Mouse (Mus musculus): ENCODE measurements around the gene Arhgef2. TPM values are rescaled to one million over a fixed set of nuclear protein-coding genes. Genes with fewer than 3 reads are reported as not detected.
"Not testable (repeated sequence)": the region's sequence is repeated elsewhere in the genome, so short reads cannot be mapped to it uniquely, and the experiment has no call there.

Gene Arhgef2
- total and polyA plus RNA-seq, 2 experiments from 2014 or later, result 57.1 to 93.4 TPM

- H3K4me1 ChIP-seq (ENCODE audit: insufficient read depth, low read length), result no peaks in the 10 kb centered on the region; the same call in 1 of the 2 replicates
- H3K27me3 ChIP-seq (ENCODE audit: insufficient read depth, low read length), result no peaks in the 10 kb centered on the region
- H3K9ac ChIP-seq (replicated peaks; ENCODE audit: low read length), result no peak overlapping the region
- H3K36me3 ChIP-seq (ENCODE audit: insufficient read depth, low read length), result no peaks in the 10 kb centered on the region
- 57% methylated on average over 10 of the region's 10 CpGs for WGBS
- H3K9me3 ChIP-seq (ENCODE audit: low read length), result no peaks in the 10 kb centered on the region
- H3K4me2 ChIP-seq (ENCODE audit: low read depth, low read length), result no peak overlapping the region
- DNase-seq (ENCODE audit: low spot score), result no peak
- no peak overlapping the region for H3K4me3 ChIP-seq (ENCODE audit: low read length)
- no peak for TF ChIP-seq CTCF (IDR thresholded peaks at IDR 0.05; ENCODE audit: low read depth)
- no peak overlapping the region for H3K27ac ChIP-seq
- ATAC-seq, result no peak
Measured at GRCm38 (mm10) chr3:88593893-88594580, 11.7 kb upstream of the Arhgef2 start.

GRCm38 (mm10) chr3:88596547-88596946 is 9.2 kb upstream of the Arhgef2 start:
- 86% methylated on average over 4 of the region's 4 CpGs for WGBS
- not testable (repeated sequence) for DNase-seq (ENCODE audit: low spot score); ATAC-seq; H3K27me3 ChIP-seq (ENCODE audit: insufficient read depth, low read length); H3K4me2 ChIP-seq (ENCODE audit: low read depth, low read length); H3K4me1 ChIP-seq (ENCODE audit: insufficient read depth, low read length); H3K9ac ChIP-seq (replicated peaks; ENCODE audit: low read length); H3K4me3 ChIP-seq (ENCODE audit: low read length); H3K36me3 ChIP-seq (ENCODE audit: insufficient read depth, low read length); H3K27ac ChIP-seq; H3K9me3 ChIP-seq (ENCODE audit: low read length)

- no peak for TF ChIP-seq CTCF (IDR thresholded peaks at IDR 0.05; ENCODE audit: low read depth)
- H3K4me1 ChIP-seq (ENCODE audit: insufficient read depth, low read length), result 0 out of 2 replicates have a peak, but pooled peaks cover 4% of the 10 kb centered on the region
- DNase-seq (ENCODE audit: low spot score) (no peak), ATAC-seq (no peak)
- H3K27me3 ChIP-seq (ENCODE audit: insufficient read depth, low read length), result no peaks in the 10 kb centered on the region
- H3K36me3 ChIP-seq (ENCODE audit: insufficient read depth, low read length), result no peaks in the 10 kb centered on the region
- no peak overlapping the region for H3K4me2 ChIP-seq (ENCODE audit: low read depth, low read length)
- H3K9ac ChIP-seq (replicated peaks; ENCODE audit: low read length), result no peak overlapping the region
- H3K4me3 ChIP-seq (ENCODE audit: low read length), result no peak overlapping the region
- H3K9me3 ChIP-seq (ENCODE audit: low read length), result no peaks in the 10 kb centered on the region
- H3K27ac ChIP-seq, result no peak overlapping the region
- WGBS, result 65% methylated on average over 4 of the region's 4 CpGs
Measured at GRCm38 (mm10) chr3:88602466-88602865, 3.3 kb upstream of the Arhgef2 start.

- 0 out of 2 replicates have a peak, but pooled peaks cover 4% of the 10 kb centered on the region for H3K4me1 ChIP-seq (ENCODE audit: insufficient read depth, low read length)
- no peak overlapping the region for H3K4me2 ChIP-seq (ENCODE audit: low read depth, low read length)
- TF ChIP-seq CTCF (IDR thresholded peaks at IDR 0.05; ENCODE audit: low read depth), result peak; percentile 74
- H3K4me3 ChIP-seq (ENCODE audit: low read length), result no peak overlapping the region
- WGBS, result 35% methylated on average over 6 of the region's 6 CpGs
- H3K27me3 ChIP-seq (ENCODE audit: insufficient read depth, low read length), result no peaks in the 10 kb centered on the region
- ATAC-seq (no peak), DNase-seq (ENCODE audit: low spot score) (peak; percentile 49)
- H3K9ac ChIP-seq (replicated peaks; ENCODE audit: low read length), result no peak overlapping the region
- no peaks in the 10 kb centered on the region for H3K9me3 ChIP-seq (ENCODE audit: low read length)
- H3K36me3 ChIP-seq (ENCODE audit: insufficient read depth, low read length), result no peaks in the 10 kb centered on the region
- no peak overlapping the region for H3K27ac ChIP-seq
Measured at GRCm38 (mm10) chr3:88603714-88604161, 2.0 kb upstream of the Arhgef2 start.

GRCm38 (mm10) chr3:88604863-88605262 is 903 bp upstream of the Arhgef2 start:
- Histone ChIP-seq H3K27me3 (ENCODE audit: insufficient read depth, low read length) (no peaks in the 10 kb centered on the region), H3K4me1 (ENCODE audit: insufficient read depth, low read length) (0 out of 2 replicates have a peak, but pooled peaks cover 4% of the 10 kb centered on the region), H3K27ac (no peak overlapping the region), H3K4me2 (ENCODE audit: low read depth, low read length) (no peak overlapping the region), H3K4me3 (ENCODE audit: low read length) (no peak overlapping the region), H3K36me3 (ENCODE audit: insufficient read depth, low read length) (no peaks in the 10 kb centered on the region), H3K9me3 (ENCODE audit: low read length) (no peaks in the 10 kb centered on the region), H3K9ac (replicated peaks; ENCODE audit: low read length) (no peak overlapping the region)
- DNase-seq (ENCODE audit: low spot score) (no peak), ATAC-seq (no peak)
- WGBS, result 92% methylated on average over 7 of the region's 7 CpGs
- no peak for TF ChIP-seq CTCF (IDR thresholded peaks at IDR 0.05; ENCODE audit: low read depth)

GRCm38 (mm10) chr3:88607065-88607757 is 1.4 kb downstream of the Arhgef2 start:
- Histone ChIP-seq H3K9me3 (ENCODE audit: low read length) (no peaks in the 10 kb centered on the region), H3K27ac (0 out of 2 replicates have a peak overlapping the region, but pooled peaks have one; percentile 15), H3K4me2 (ENCODE audit: low read depth, low read length) (peak overlapping the region; percentile 63), H3K9ac (replicated peaks; ENCODE audit: low read length) (peak overlapping the region; percentile 41), H3K4me3 (ENCODE audit: low read length) (peak overlapping the region; percentile 30), H3K36me3 (ENCODE audit: insufficient read depth, low read length) (no peaks in the 10 kb centered on the region), H3K27me3 (ENCODE audit: insufficient read depth, low read length) (no peaks in the 10 kb centered on the region), H3K4me1 (ENCODE audit: insufficient read depth, low read length) (0 out of 2 replicates have a peak, but pooled peaks cover 4% of the 10 kb centered on the region)
- ATAC-seq (peak; percentile 90), DNase-seq (ENCODE audit: low spot score) (peak; percentile 90)
- TF ChIP-seq CTCF (IDR thresholded peaks at IDR 0.05; ENCODE audit: low read depth), result peak; percentile 99
- WGBS, result 1% methylated on average over 20 of the region's 20 CpGs
